Mouse (Mus musculus) spleen, adult 2 months (tissue): ENCODE results near the gene Gpr68. TPM values are rescaled to one million over a fixed set of nuclear protein-coding genes. Genes with fewer than 3 reads are reported as not detected.
A peak's percentile ranks its signal among the peaks of the same experiment; 100 is the strongest.

ENCODE experiments used
- DNase-seq, 2 experiments: peaks; one replicate each; pipeline versions ENCODE4 v3.0.0 to v3.0.0-alpha.2; 2012 to 2021; ENCODE audit warnings: low spot score in 2 of 2, low read depth in 1 of 2
- H3K27ac ChIP-seq: fragments of 200-500 bp; 2 replicates; pipeline ENCODE4 v1.5.1; 2012; ENCODE audit warnings: low read length, inconsistent platforms; ENCODE audit not compliant: insufficient read depth
- H3K27me3 ChIP-seq: fragments of 200-500 bp; 2 replicates; pipeline ENCODE4 v1.6.1; 2012; ENCODE audit warnings: mild to moderate bottlenecking, moderate library complexity, low read length, inconsistent platforms; ENCODE audit not compliant: control insufficient read depth, insufficient read depth
- H3K36me3 ChIP-seq: fragments of 200-500 bp; 2 replicates; pipeline ENCODE4 v1.6.1; 2012; ENCODE audit warnings: mild to moderate bottlenecking, low read length, inconsistent platforms; ENCODE audit not compliant: control insufficient read depth, insufficient read depth
- H3K4me1 ChIP-seq: fragments of 200-500 bp; 2 replicates; pipeline ENCODE4 v1.6.1; 2011; ENCODE audit warnings: inconsistent platforms; ENCODE audit not compliant: control insufficient read depth, insufficient read depth, insufficient read length
- H3K4me3 ChIP-seq: fragments of 200-500 bp; 2 replicates; pipeline ENCODE4 v1.5.1; 2011; ENCODE audit warnings: mild to moderate bottlenecking, inconsistent platforms; ENCODE audit not compliant: insufficient read depth, insufficient read length; ENCODE audit errors: extremely low read depth
- CTCF ChIP-seq: fragments of 200-500 bp; IDR thresholded peaks from 2 replicates; pipeline ENCODE4 v1.5.1; 2011; ENCODE audit warnings: mild to moderate bottlenecking, inconsistent platforms; ENCODE audit not compliant: insufficient read depth, insufficient read length, insufficient replicate concordance; ENCODE audit errors: extremely low read depth
- POLR2A ChIP-seq: fragments of 200-500 bp; IDR thresholded peaks from 2 replicates; pipeline ENCODE4 v1.6.1; 2011; ENCODE audit warnings: low read depth, low read length, inconsistent platforms
- WGBS: fragments of 180-500 bp; shearing (Covaris S2); methylation state at CpG from one replicate; pipeline ENCODE4 v1.1.7; 2018; 5-methylcytosine and 5-hydroxymethylcytosine counted together
- polyA plus RNA-seq: library from polyadenylated mRNA; depleted of rRNA; stranded (reverse); fragments of >200 nt; gene quantifications from 2 replicates; pipeline ENCODE4 v1.2.3, GENCODE M21; 2012; rRNA removed

Gene Gpr68
- polyA plus RNA-seq, result 14.0 and 18.2 TPM in 2 replicates

- WGBS, result 6% methylated on average over 39 of the region's 39 CpGs
- DNase-seq, result no peak
- Histone ChIP-seq H3K27ac (no peak within 1 kb of the TSS), H3K4me3 (no peak within 1 kb of the TSS), H3K27me3 (peaks cover 3% of the 10 kb centered on the region), H3K36me3 (peaks cover 8% of the 10 kb centered on the region), H3K4me1 (peaks cover 18% of the 10 kb centered on the region)
- TF ChIP-seq CTCF (no peak), POLR2A (no peak)
These were observed at the start of gene Gpr68 for GRCm38 (mm10) chr12:100907598-100908297. Gene Gpr68, minus strand, starts transcription at chr12:100908198.

GRCm38 (mm10) chr12:100957257-100957656, 49.3 kb upstream of the Gpr68 start:
- TF ChIP-seq CTCF, result no peak
- TF ChIP-seq POLR2A, result no peak
- no peak overlapping the region for H3K27ac ChIP-seq
- H3K36me3 ChIP-seq, result peaks cover 14% of the 10 kb centered on the region
- H3K4me1 ChIP-seq, result no peaks in the 10 kb centered on the region; the same call in 1 of the 2 replicates
- no peak for DNase-seq
- 84% methylated on average over 3 of the region's 3 CpGs for WGBS
- no peaks in the 10 kb centered on the region for H3K27me3 ChIP-seq
- H3K4me3 ChIP-seq, result no peak overlapping the region

- Histone ChIP-seq H3K36me3 (peaks cover 10% of the 10 kb centered on the region), H3K4me1 (no peaks in the 10 kb centered on the region; the same call in 1 of the 2 replicates), H3K27ac (peak overlapping the region; percentile 50; the same call in 1 of the 2 replicates), H3K4me3 (no peak overlapping the region), H3K27me3 (no peaks in the 10 kb centered on the region)
- TF ChIP-seq CTCF (no peak), POLR2A (no peak)
- DNase-seq, result no peak
- WGBS, result 79% methylated on average over 4 of the region's 4 CpGs
These were observed 48.8 kb upstream of the Gpr68 start for GRCm38 (mm10) chr12:100956825-100957224.

- WGBS, result 88% methylated on average over 2 of the region's 2 CpGs
These were observed 48.0 kb upstream of the Gpr68 start for GRCm38 (mm10) chr12:100956028-100956427.

GRCm38 (mm10) chr12:100953926-100954325, 45.9 kb upstream of the Gpr68 start:
- no peak for DNase-seq
- WGBS, result 78% methylated on average over 8 of the region's 8 CpGs
- H3K4me1 ChIP-seq, result no peaks in the 10 kb centered on the region; the same call in 1 of the 2 replicates
- peaks cover 21% of the 10 kb centered on the region for H3K36me3 ChIP-seq
- H3K27ac ChIP-seq, result no peak overlapping the region
- no peak overlapping the region for H3K4me3 ChIP-seq
- H3K27me3 ChIP-seq, result no peaks in the 10 kb centered on the region
- TF ChIP-seq POLR2A, result no peak
- TF ChIP-seq CTCF, result no peak

More at GRCm38 (mm10) chr12:100956028-100956427, 48.0 kb upstream of the Gpr68 start:
- Histone ChIP-seq H3K27ac (peak overlapping the region; percentile 50; the same call in 1 of the 2 replicates), H3K27me3 (no peaks in the 10 kb centered on the region), H3K36me3 (peaks cover 11% of the 10 kb centered on the region), H3K4me3 (no peak overlapping the region), H3K4me1 (no peaks in the 10 kb centered on the region; the same call in 1 of the 2 replicates)
- TF ChIP-seq CTCF, result no peak
- TF ChIP-seq POLR2A, result no peak
- no peak for DNase-seq

GRCm38 (mm10) chr12:100952193-100952931, 44.4 kb upstream of the Gpr68 start:
- H3K36me3 ChIP-seq, result peaks cover 32% of the 10 kb centered on the region
- TF ChIP-seq POLR2A, result no peak
- peak; percentile 82 for TF ChIP-seq CTCF

GRCm38 (mm10) chr12:100949146-100949545, 41.1 kb upstream of the Gpr68 start:
- Histone ChIP-seq H3K27ac (no peak overlapping the region), H3K4me3 (no peak overlapping the region), H3K36me3 (peaks cover 60% of the 10 kb centered on the region), H3K4me1 (no peaks in the 10 kb centered on the region), H3K27me3 (no peaks in the 10 kb centered on the region)
- no peak for DNase-seq
- WGBS, result 93% methylated on average over 5 of the region's 5 CpGs
- TF ChIP-seq CTCF, result no peak
- no peak for TF ChIP-seq POLR2A

More at GRCm38 (mm10) chr12:100952193-100952931, 44.4 kb upstream of the Gpr68 start:
- Histone ChIP-seq H3K27me3 (no peaks in the 10 kb centered on the region), H3K27ac (no peak overlapping the region), H3K4me1 (no peaks in the 10 kb centered on the region), H3K4me3 (no peak overlapping the region)
- WGBS, result 41% methylated on average over 9 of the region's 9 CpGs
- peak; percentile 54 to 72 for DNase-seq
